Mouse (Mus musculus): ENCODE data around the gene Pcyox1. TPM values are rescaled to one million over a fixed set of nuclear protein-coding genes. Genes with fewer than 3 reads are reported as not detected.

Pcyox1 gene
- polyA plus RNA-seq, 1 experiment from 2014 or later: 102 TPM

- WGBS: 90% methylated on average over 3 of the region's 3 CpGs
Measured at GRCm38 (mm10) chr6:86419239-86419638, 22.3 kb upstream of the Pcyox1 start.

GRCm38 (mm10) chr6:86418711-86419110 is 21.8 kb upstream of the Pcyox1 start:
- WGBS: 88% methylated on average over 6 of the region's 6 CpGs
- H3K4me1 ChIP-seq: no peaks in the 10 kb centered on the region

More at GRCm38 (mm10) chr6:86419239-86419638, 22.3 kb upstream of the Pcyox1 start:
- Histone ChIP-seq H3K27me3 (no peaks in the 10 kb centered on the region), H3K27ac (replicated peaks) (no peak overlapping the region), H3K9me3 (replicated peaks) (no peaks in the 10 kb centered on the region), H3K4me2 (replicated peaks) (no peak overlapping the region), H3K4me3 (replicated peaks) (no peak overlapping the region), H3K4me1 (no peaks in the 10 kb centered on the region), H3K36me3 (peaks cover 69% of the 10 kb centered on the region), H3K9ac (no peak overlapping the region)
- ATAC-seq (ENCODE audit: insufficient number of reproducible peaks, low FRiP score, low TSS enrichment, low read depth): no peak

GRCm38 (mm10) chr6:86406306-86406705 is 9.4 kb upstream of the Pcyox1 start:
- H3K4me2 ChIP-seq (replicated peaks): 0 out of 2 replicates have a peak overlapping the region, but pooled peaks have one; percentile 15
- H3K9me3 ChIP-seq (replicated peaks): no peaks in the 10 kb centered on the region
- H3K27me3 ChIP-seq: no peaks in the 10 kb centered on the region
- ATAC-seq (ENCODE audit: insufficient number of reproducible peaks, low FRiP score, low TSS enrichment, low read depth): no peak
- no peak overlapping the region for H3K4me3 ChIP-seq (replicated peaks)
- no peak overlapping the region for H3K9ac ChIP-seq
- H3K27ac ChIP-seq (replicated peaks): no peak overlapping the region
- H3K4me1 ChIP-seq: 0 out of 2 replicates have a peak, but pooled peaks cover 2% of the 10 kb centered on the region
- no peaks in the 10 kb centered on the region for H3K36me3 ChIP-seq

More at GRCm38 (mm10) chr6:86418711-86419110, 21.8 kb upstream of the Pcyox1 start:
- Histone ChIP-seq H3K27me3 (no peaks in the 10 kb centered on the region), H3K4me2 (replicated peaks) (no peak overlapping the region), H3K9ac (no peak overlapping the region), H3K27ac (replicated peaks) (no peak overlapping the region), H3K9me3 (replicated peaks) (no peaks in the 10 kb centered on the region), H3K4me3 (replicated peaks) (no peak overlapping the region), H3K36me3 (peaks cover 71% of the 10 kb centered on the region)
- no peak for ATAC-seq (ENCODE audit: insufficient number of reproducible peaks, low FRiP score, low TSS enrichment, low read depth)

GRCm38 (mm10) chr6:86404996-86405395 is 8.0 kb upstream of the Pcyox1 start:
- no peak for ATAC-seq (ENCODE audit: insufficient number of reproducible peaks, low FRiP score, low TSS enrichment, low read depth)
- H3K9ac ChIP-seq: peak overlapping the region; percentile 91
- H3K27ac ChIP-seq (replicated peaks): peak overlapping the region; percentile 100
- no peaks in the 10 kb centered on the region for H3K27me3 ChIP-seq
- H3K9me3 ChIP-seq (replicated peaks): no peaks in the 10 kb centered on the region
- peak overlapping the region; percentile 64 for H3K4me3 ChIP-seq (replicated peaks)
- peak overlapping the region; percentile 51 for H3K4me2 ChIP-seq (replicated peaks)
- 0 out of 2 replicates have a peak, but pooled peaks cover 6% of the 10 kb centered on the region for H3K4me1 ChIP-seq
- under 1% methylated on average over 11 of the region's 11 CpGs for WGBS
- H3K36me3 ChIP-seq: no peaks in the 10 kb centered on the region

- WGBS: under 1% methylated on average over 60 of the region's 62 CpGs
- 0 out of 2 replicates have a peak, but pooled peaks cover 6% of the 10 kb centered on the region for H3K4me1 ChIP-seq
- peak within 1 kb of the TSS; percentile 100 for H3K27ac ChIP-seq (replicated peaks)
- peak within 1 kb of the TSS; percentile 91 for H3K9ac ChIP-seq
- H3K27me3 ChIP-seq: no peaks in the 10 kb centered on the region
- H3K4me2 ChIP-seq (replicated peaks): peak within 1 kb of the TSS; percentile 51
- H3K4me3 ChIP-seq (replicated peaks): peak within 1 kb of the TSS; percentile 64
- no peaks in the 10 kb centered on the region for H3K36me3 ChIP-seq
- H3K9me3 ChIP-seq (replicated peaks): no peaks in the 10 kb centered on the region
- ATAC-seq (ENCODE audit: insufficient number of reproducible peaks, low FRiP score, low TSS enrichment, low read depth): peak; percentile 97
Measured at GRCm38 (mm10) chr6:86404100-86404861, 7.3 kb upstream of the Pcyox1 start, which contains the start of gene Tia1. Gene Tia1, plus strand, starts transcription at chr6:86404219.

- Histone ChIP-seq H3K27me3 (no peaks in the 10 kb centered on the region), H3K9me3 (replicated peaks) (no peaks in the 10 kb centered on the region), H3K36me3 (no peaks in the 10 kb centered on the region), H3K9ac (peak overlapping the region; percentile 91), H3K4me2 (replicated peaks) (peak overlapping the region; percentile 51), H3K4me3 (replicated peaks) (peak overlapping the region; percentile 64), H3K27ac (replicated peaks) (peak overlapping the region; percentile 100), H3K4me1 (0 out of 2 replicates have a peak, but pooled peaks cover 6% of the 10 kb centered on the region)
- ATAC-seq (ENCODE audit: insufficient number of reproducible peaks, low FRiP score, low TSS enrichment, low read depth): peak; percentile 78
- under 1% methylated on average over 15 of the region's 15 CpGs for WGBS
Measured at GRCm38 (mm10) chr6:86403728-86404099, 6.8 kb upstream of the Pcyox1 start.

GRCm38 (mm10) chr6:86402681-86403607 is 6.0 kb upstream of the Pcyox1 start:
- Histone ChIP-seq H3K27me3 (no peaks in the 10 kb centered on the region), H3K36me3 (no peaks in the 10 kb centered on the region), H3K4me2 (replicated peaks) (peak overlapping the region; percentile 51), H3K27ac (replicated peaks) (peak overlapping the region; percentile 100), H3K4me3 (replicated peaks) (peak overlapping the region; percentile 64), H3K9ac (peak overlapping the region; percentile 91; the same call in 1 of the 2 replicates), H3K4me1 (0 out of 2 replicates have a peak, but pooled peaks cover 6% of the 10 kb centered on the region), H3K9me3 (replicated peaks) (no peaks in the 10 kb centered on the region)
- 30% methylated on average over 12 of the region's 12 CpGs for WGBS
- ATAC-seq (ENCODE audit: insufficient number of reproducible peaks, low FRiP score, low TSS enrichment, low read depth): no peak

- H3K27ac ChIP-seq (replicated peaks): 0 out of 2 replicates have a peak overlapping the region, but pooled peaks have one; percentile 48
Measured at GRCm38 (mm10) chr6:86400972-86401371, 4.0 kb upstream of the Pcyox1 start.

GRCm38 (mm10) chr6:86399995-86400394 is 3.0 kb upstream of the Pcyox1 start:
- H3K36me3 ChIP-seq: no peaks in the 10 kb centered on the region
- no peak overlapping the region for H3K4me3 ChIP-seq (replicated peaks)
- no peak overlapping the region for H3K9ac ChIP-seq
- H3K27ac ChIP-seq (replicated peaks): no peak overlapping the region
- no peak overlapping the region for H3K4me2 ChIP-seq (replicated peaks)
- 78% methylated on average over 2 of the region's 2 CpGs for WGBS
- no peaks in the 10 kb centered on the region for H3K27me3 ChIP-seq
- H3K9me3 ChIP-seq (replicated peaks): no peaks in the 10 kb centered on the region
- no peak for ATAC-seq (ENCODE audit: insufficient number of reproducible peaks, low FRiP score, low TSS enrichment, low read depth)
- H3K4me1 ChIP-seq: peaks cover 24% of the 10 kb centered on the region

More at GRCm38 (mm10) chr6:86400972-86401371, 4.0 kb upstream of the Pcyox1 start:
- H3K9ac ChIP-seq: no peak overlapping the region
- ATAC-seq (ENCODE audit: insufficient number of reproducible peaks, low FRiP score, low TSS enrichment, low read depth): no peak
- 3% methylated on average over 9 of the region's 9 CpGs for WGBS
- no peaks in the 10 kb centered on the region for H3K9me3 ChIP-seq (replicated peaks)
- no peaks in the 10 kb centered on the region for H3K27me3 ChIP-seq
- peak overlapping the region; percentile 45 for H3K4me2 ChIP-seq (replicated peaks)
- H3K4me3 ChIP-seq (replicated peaks): peak overlapping the region; percentile 35
- H3K4me1 ChIP-seq: peaks cover 17% of the 10 kb centered on the region
- H3K36me3 ChIP-seq: no peaks in the 10 kb centered on the region

- Histone ChIP-seq H3K4me3 (replicated peaks) (no peak overlapping the region), H3K9me3 (replicated peaks) (no peaks in the 10 kb centered on the region), H3K27ac (replicated peaks) (no peak overlapping the region), H3K27me3 (no peaks in the 10 kb centered on the region), H3K4me2 (replicated peaks) (no peak overlapping the region), H3K36me3 (no peaks in the 10 kb centered on the region), H3K9ac (no peak overlapping the region), H3K4me1 (peaks cover 27% of the 10 kb centered on the region)
- ATAC-seq (ENCODE audit: insufficient number of reproducible peaks, low FRiP score, low TSS enrichment, low read depth): no peak
- WGBS: 64% methylated on average over 2 of the region's 2 CpGs
Measured at GRCm38 (mm10) chr6:86398986-86399385, 2.0 kb upstream of the Pcyox1 start.
